Mouse (Mus musculus) embryonic facial prominence, embryonic 13.5 days (tissue): Measurements from ENCODE around the gene Tspan18. TPM values are rescaled to one million over a fixed set of nuclear protein-coding genes. Genes with fewer than 3 reads are reported as not detected.

Experiments
- polyA plus RNA-seq: library from polyadenylated mRNA; unstranded; fragments of >200 nt; fragmentation: Nextera tagmentation; extraction: Ambion mirVana; gene quantifications from 2 replicates; pipeline ENCODE4 v1.2.1, GENCODE M21; 2015

The Tspan18 gene
- polyA plus RNA-seq, 1 experiment from 2014 or later: 17.7 TPM

Other genes with a start within 250 kb of the Tspan18 start
- 26.7 and 27.0 TPM in 2 replicates for gene Trp53i11, start 147.0 kb downstream of the Tspan18 start, polyA plus RNA-seq
- gene Cd82, start 128.6 kb upstream of the Tspan18 start, polyA plus RNA-seq: 34.8 and 40.4 TPM in 2 replicates
- not detected in 2 replicates for gene Gm10803, start 226.1 kb upstream of the Tspan18 start, polyA plus RNA-seq